In genomic region chr1:118910693-118911426, GRCm38 (mm10) we compare ENCODE assay signal across 13 mouse cellular contexts.
DNase-seq lines count a peak whose midpoint lies in the region; ATAC-seq and TF ChIP-seq lines count a peak whose summit lies in the region.
"Had no signal": no experiment of that assay in that cellular context is flagged by ENCODE, and none has a peak within 500 bp of the region (broad histone marks: within the 10 kb centered on the region; RNA-seq: fewer than 3 reads in every experiment).

No protein-coding gene starts in this region.

- TF ChIP-seq POLR2A in thymus, adult 2 months (IDR thresholded peaks at IDR 0.05; ENCODE audit: control insufficient read depth, extremely low read depth, insufficient read depth, low read length, poor library complexity), result no peak

- DNase-seq in left cerebral cortex, postnatal 4 days, result peak; percentile 53
- no peak for DNase-seq in left cerebral cortex, adult 2 months (ENCODE audit: extremely low spot score in 1 of 2, low spot score in 2 of 2)
- DNase-seq in thymus, adult 2 months, result no peak
- DNase-seq in spleen, postnatal 10 days (ENCODE audit: low spot score in 2 of 2), result no peak
- DNase-seq in kidney, postnatal 36 days, result no peak
- DNase-seq in urinary bladder, adult 2 months (ENCODE audit: low spot score), result no peak
- DNase-seq: heart, adult 18-20 months; lung, postnatal 4 days had no signal

- H3K9me3 ChIP-seq in forebrain, embryonic 15.5 days, result no peaks in the 10 kb centered on the region
- no peaks in the 10 kb centered on the region for H3K9me3 ChIP-seq in midbrain, embryonic 12.5 days
- H3K9me3 ChIP-seq: limb, embryonic 15.5 days had no signal

- H3K4me2 ChIP-seq in forebrain, embryonic 15.5 days (replicated peaks), result no peak overlapping the region
- peak overlapping the region; percentile 27 for H3K4me2 ChIP-seq in midbrain, embryonic 12.5 days (replicated peaks)
- H3K4me2 ChIP-seq: limb, embryonic 15.5 days had no signal

- intact Hi-C loops in left cerebral cortex, postnatal 4 days (cut with DNase I), result no loop called here
- intact Hi-C loops in left cerebral cortex, adult 2 months (cut with DNase I), result loop anchor here (5.0 kb wide), 1 partner anchor 141 kb away; the partner anchor contains the start of gene Gli2

- WGBS in forebrain, embryonic 15.5 days, result 5% methylated on average over 13 of the region's 13 CpGs
- WGBS in midbrain, embryonic 12.5 days, result 8% methylated on average over 13 of the region's 13 CpGs
- 84% methylated on average over 13 of the region's 13 CpGs for WGBS in thymus, adult 2 months

- H3K4me1 ChIP-seq in forebrain, embryonic 15.5 days, result peaks cover 66% of the 10 kb centered on the region
- H3K4me1 ChIP-seq in midbrain, embryonic 12.5 days, result peaks cover 58% of the 10 kb centered on the region
- H3K4me1 ChIP-seq in thymus, adult 2 months (replicated peaks; ENCODE audit: control insufficient read depth, insufficient read depth, low read length), result no peaks in the 10 kb centered on the region

- no peak overlapping the region for H3K4me3 ChIP-seq in left cerebral cortex, adult 2 months
- no peak overlapping the region for H3K4me3 ChIP-seq in forebrain, embryonic 15.5 days
- no peak overlapping the region for H3K4me3 ChIP-seq in midbrain, embryonic 12.5 days
- no peak overlapping the region for H3K4me3 ChIP-seq in thymus, adult 2 months (ENCODE audit: control insufficient read depth, insufficient read depth, low read length)
- H3K4me3 ChIP-seq: erythroblast, embryonic 14.5 days; limb, embryonic 15.5 days had no signal

- H3K27me3 ChIP-seq in forebrain, embryonic 15.5 days, result no peaks in the 10 kb centered on the region
- H3K27me3 ChIP-seq in midbrain, embryonic 12.5 days, result peaks cover 34% of the 10 kb centered on the region
- no peaks in the 10 kb centered on the region for H3K27me3 ChIP-seq in thymus, adult 2 months (ENCODE audit: control insufficient read depth, insufficient read depth, low read length)
- H3K27me3 ChIP-seq: limb, embryonic 15.5 days had no signal

- no peak for TF ChIP-seq CTCF in left cerebral cortex, adult 2 months (IDR thresholded peaks at IDR 0.05)
- no peak for TF ChIP-seq CTCF in thymus, adult 2 months (IDR thresholded peaks at IDR 0.05; ENCODE audit: borderline replicate concordance, control insufficient read depth, extremely low read depth, insufficient read depth, low read length, poor library complexity)

- no peaks in the 10 kb centered on the region for H3K36me3 ChIP-seq in forebrain, embryonic 15.5 days
- no peaks in the 10 kb centered on the region for H3K36me3 ChIP-seq in midbrain, embryonic 12.5 days
- H3K36me3 ChIP-seq in thymus, adult 2 months (ENCODE audit: control insufficient read depth, insufficient read depth, low read length), result no peaks in the 10 kb centered on the region

- no peak overlapping the region; the same call in 1 of the 2 replicates for H3K27ac ChIP-seq in left cerebral cortex, adult 2 months
- H3K27ac ChIP-seq in forebrain, embryonic 15.5 days (replicated peaks), result peak overlapping the region; percentile 84
- peak overlapping the region; percentile 70 for H3K27ac ChIP-seq in midbrain, embryonic 12.5 days (replicated peaks)
- H3K27ac ChIP-seq in thymus, adult 2 months (ENCODE audit: control insufficient read depth, insufficient read depth, low read length), result no peak overlapping the region
- H3K27ac ChIP-seq: limb, embryonic 15.5 days had no signal

- ATAC-seq in forebrain, embryonic 15.5 days (replicated peaks), result peak; percentile 67
- peak; percentile 74 for ATAC-seq in midbrain, embryonic 12.5 days (ENCODE audit: low FRiP score, low read depth)
- ATAC-seq: intestine, embryonic 16.5 days had no signal

- H3K9ac ChIP-seq in forebrain, embryonic 15.5 days (replicated peaks), result no peak overlapping the region
- H3K9ac ChIP-seq in midbrain, embryonic 12.5 days (replicated peaks), result no peak overlapping the region
- H3K9ac ChIP-seq: limb, embryonic 15.5 days had no signal

Comparison
In these comparisons a context has a peak if more than half of its experiments do, and no peak if none do; other contexts are left out.
1. H3K27ac ChIP-seq: peak in forebrain, embryonic 15.5 days (single experiment) and midbrain, embryonic 12.5 days (single experiment); none in left cerebral cortex, adult 2 months (single experiment) and thymus, adult 2 months (single experiment).